Mouse (Mus musculus): ENCODE measurements around the gene Psmg1. TPM values are rescaled to one million over a fixed set of nuclear protein-coding genes. Genes with fewer than 3 reads are reported as not detected.

Psmg1 gene
- polyA plus RNA-seq, 1 experiment, result 11.0 TPM

GRCm38 (mm10) chr16:95958080-95958479 is 32.7 kb downstream of the Psmg1 start:
- no peak for DNase-seq
- WGBS, result 78% methylated on average over 8 of the region's 8 CpGs
- H3K4me3 ChIP-seq (replicated peaks; ENCODE audit: extremely low read depth, low read depth, low read length), result no peak overlapping the region
- no peaks in the 10 kb centered on the region for H3K4me1 ChIP-seq (ENCODE audit: control insufficient read depth, insufficient read depth, low read length)
- TF ChIP-seq POLR2A (IDR thresholded peaks at IDR 0.05; ENCODE audit: borderline replicate concordance, extremely low read depth, low read depth, low read length) (no peak), CTCF (IDR thresholded peaks at IDR 0.05; ENCODE audit: insufficient read depth, low read length) (no peak)

- TF ChIP-seq POLR2A (IDR thresholded peaks at IDR 0.05; ENCODE audit: borderline replicate concordance, extremely low read depth, low read depth, low read length) (no peak), CTCF (IDR thresholded peaks at IDR 0.05; ENCODE audit: insufficient read depth, low read length) (peak; percentile 42; the same call in 1 of the 2 replicates)
- Histone ChIP-seq H3K4me3 (replicated peaks; ENCODE audit: extremely low read depth, low read depth, low read length) (no peak overlapping the region), H3K4me1 (ENCODE audit: control insufficient read depth, insufficient read depth, low read length) (no peaks in the 10 kb centered on the region)
- no peak for DNase-seq
- 54% methylated on average over 5 of the region's 5 CpGs for WGBS
Observed at GRCm38 (mm10) chr16:95956618-95957017, 34.1 kb downstream of the Psmg1 start.

- WGBS, result 63% methylated on average over 5 of the region's 5 CpGs
Observed at GRCm38 (mm10) chr16:95955716-95956346, 34.9 kb downstream of the Psmg1 start.

GRCm38 (mm10) chr16:95954341-95954740 is 36.4 kb downstream of the Psmg1 start:
- WGBS, result 92% methylated on average over 3 of the region's 3 CpGs
- no peak overlapping the region for H3K4me3 ChIP-seq (replicated peaks; ENCODE audit: extremely low read depth, low read depth, low read length)
- DNase-seq, result no peak
- TF ChIP-seq POLR2A (IDR thresholded peaks at IDR 0.05; ENCODE audit: borderline replicate concordance, extremely low read depth, low read depth, low read length), result no peak
- no peak for TF ChIP-seq CTCF (IDR thresholded peaks at IDR 0.05; ENCODE audit: insufficient read depth, low read length)
- H3K4me1 ChIP-seq (ENCODE audit: control insufficient read depth, insufficient read depth, low read length), result no peaks in the 10 kb centered on the region

More at GRCm38 (mm10) chr16:95955716-95956346, 34.9 kb downstream of the Psmg1 start:
- Histone ChIP-seq H3K4me1 (ENCODE audit: control insufficient read depth, insufficient read depth, low read length) (no peaks in the 10 kb centered on the region), H3K4me3 (replicated peaks; ENCODE audit: extremely low read depth, low read depth, low read length) (no peak overlapping the region)
- TF ChIP-seq POLR2A (IDR thresholded peaks at IDR 0.05; ENCODE audit: borderline replicate concordance, extremely low read depth, low read depth, low read length) (no peak), CTCF (IDR thresholded peaks at IDR 0.05; ENCODE audit: insufficient read depth, low read length) (no peak)
- no peak for DNase-seq

- DNase-seq, result no peak
- H3K4me3 ChIP-seq (replicated peaks; ENCODE audit: extremely low read depth, low read depth, low read length), result no peak overlapping the region
- WGBS, result 89% methylated on average over 4 of the region's 4 CpGs
- TF ChIP-seq CTCF (IDR thresholded peaks at IDR 0.05; ENCODE audit: insufficient read depth, low read length) (no peak), POLR2A (IDR thresholded peaks at IDR 0.05; ENCODE audit: borderline replicate concordance, extremely low read depth, low read depth, low read length) (no peak)
- H3K4me1 ChIP-seq (ENCODE audit: control insufficient read depth, insufficient read depth, low read length), result no peaks in the 10 kb centered on the region
Observed at GRCm38 (mm10) chr16:95953159-95953650, 37.6 kb downstream of the Psmg1 start.

GRCm38 (mm10) chr16:95951471-95951870 is 39.3 kb downstream of the Psmg1 start:
- TF ChIP-seq POLR2A (IDR thresholded peaks at IDR 0.05; ENCODE audit: borderline replicate concordance, extremely low read depth, low read depth, low read length), result no peak
- TF ChIP-seq CTCF (IDR thresholded peaks at IDR 0.05; ENCODE audit: insufficient read depth, low read length), result no peak
- WGBS, result 95% methylated on average over 2 of the region's 2 CpGs

GRCm38 (mm10) chr16:95945389-95946311 is 45.1 kb downstream of the Psmg1 start:
- Histone ChIP-seq H3K4me3 (replicated peaks; ENCODE audit: extremely low read depth, low read depth, low read length) (no peak overlapping the region), H3K4me1 (ENCODE audit: control insufficient read depth, insufficient read depth, low read length) (peaks cover 10% of the 10 kb centered on the region)
- 20% methylated on average over 20 of the region's 20 CpGs for WGBS
- DNase-seq, result peak; percentile 58
- TF ChIP-seq POLR2A (IDR thresholded peaks at IDR 0.05; ENCODE audit: borderline replicate concordance, extremely low read depth, low read depth, low read length), result no peak
- TF ChIP-seq CTCF (IDR thresholded peaks at IDR 0.05; ENCODE audit: insufficient read depth, low read length), result peak; percentile 89

More at GRCm38 (mm10) chr16:95951471-95951870, 39.3 kb downstream of the Psmg1 start:
- no peaks in the 10 kb centered on the region for H3K4me1 ChIP-seq (ENCODE audit: control insufficient read depth, insufficient read depth, low read length)
- no peak for DNase-seq
- no peak overlapping the region for H3K4me3 ChIP-seq (replicated peaks; ENCODE audit: extremely low read depth, low read depth, low read length)

GRCm38 (mm10) chr16:95943186-95943585 is 47.6 kb downstream of the Psmg1 start:
- peaks cover 10% of the 10 kb centered on the region for H3K4me1 ChIP-seq (ENCODE audit: control insufficient read depth, insufficient read depth, low read length)
- DNase-seq, result no peak
- TF ChIP-seq POLR2A (IDR thresholded peaks at IDR 0.05; ENCODE audit: borderline replicate concordance, extremely low read depth, low read depth, low read length) (no peak), CTCF (IDR thresholded peaks at IDR 0.05; ENCODE audit: insufficient read depth, low read length) (no peak)
- no peak overlapping the region for H3K4me3 ChIP-seq (replicated peaks; ENCODE audit: extremely low read depth, low read depth, low read length)
- 83% methylated on average over 6 of the region's 6 CpGs for WGBS

- TF ChIP-seq CTCF (IDR thresholded peaks at IDR 0.05; ENCODE audit: insufficient read depth, low read length) (no peak), POLR2A (IDR thresholded peaks at IDR 0.05; ENCODE audit: borderline replicate concordance, extremely low read depth, low read depth, low read length) (no peak)
- WGBS, result 80% methylated on average over 5 of the region's 5 CpGs
- H3K4me3 ChIP-seq (replicated peaks; ENCODE audit: extremely low read depth, low read depth, low read length), result no peak overlapping the region
- peaks cover 10% of the 10 kb centered on the region for H3K4me1 ChIP-seq (ENCODE audit: control insufficient read depth, insufficient read depth, low read length)
- no peak for DNase-seq
Observed at GRCm38 (mm10) chr16:95941575-95941974, 49.2 kb downstream of the Psmg1 start.
